Mouse (Mus musculus) limb, embryonic 11.5 days (tissue): Measurements from ENCODE around the gene Mllt3. TPM values are rescaled to one million over a fixed set of nuclear protein-coding genes. Genes with fewer than 3 reads are reported as not detected.

Experiments used
- ATAC-seq: fragments of 200-750 bp; cut with Nextera tagmentation; 2 replicates; pipeline ENCODE4 v1.8.0; 2017; ENCODE audit warnings: low read depth; ENCODE audit not compliant: insufficient number of reproducible peaks, low FRiP score, low TSS enrichment
- DNase-seq: peaks from one replicate; pipeline ENCODE4 v3.0.0-alpha.2; 2015; ENCODE audit warnings: low spot score
- H3K27ac ChIP-seq: fragments of 300-500 bp; sonication (generic); replicated peaks from 2 replicates; pipeline ENCODE4 v1.5.1; 2014; ENCODE audit warnings: low read depth, mild to moderate bottlenecking, low read length
- H3K27me3 ChIP-seq: fragments of 300-500 bp; sonication (generic); 2 replicates; pipeline ENCODE4 v1.6.1; 2014; ENCODE audit warnings: mild to moderate bottlenecking, low read length, mixed read lengths; ENCODE audit not compliant: control insufficient read depth, insufficient read depth
- H3K36me3 ChIP-seq: fragments of 300-500 bp; sonication (generic); 2 replicates; pipeline ENCODE4 v1.6.1; 2014; ENCODE audit warnings: mild to moderate bottlenecking, low read length, moderate library complexity, mixed read lengths; ENCODE audit not compliant: control insufficient read depth, insufficient read depth
- H3K4me1 ChIP-seq: fragments of 300-500 bp; sonication (generic); 2 replicates; pipeline ENCODE4 v1.6.1; 2014; ENCODE audit warnings: low read length, mixed read lengths; ENCODE audit not compliant: control insufficient read depth, insufficient read depth
- H3K4me2 ChIP-seq: fragments of 300-500 bp; sonication (generic); 2 replicates; pipeline ENCODE4 v1.6.1; 2014; ENCODE audit warnings: low read depth, mild to moderate bottlenecking, moderate library complexity; ENCODE audit not compliant: severe bottlenecking
- H3K4me3 ChIP-seq: fragments of 300-500 bp; sonication (generic); 2 replicates; pipeline ENCODE4 v1.5.1; 2014; ENCODE audit warnings: low read depth, low read length
- H3K9ac ChIP-seq: fragments of 300-500 bp; sonication (generic); 2 replicates; pipeline ENCODE4 v1.6.1; 2014; ENCODE audit warnings: mild to moderate bottlenecking, low read length
- H3K9me3 ChIP-seq: fragments of 300-500 bp; sonication (generic); 2 replicates; pipeline ENCODE4 v1.6.1; 2016; ENCODE audit warnings: low read length; ENCODE audit not compliant: control insufficient read depth
- WGBS: fragments of 180-500 bp; shearing (Covaris S2); extraction: QIAGEN DNeasy Blood & Tissue Kit; methylation state at CpG from one replicate; pipeline ENCODE4 v1.1.7; 2014; 5-methylcytosine and 5-hydroxymethylcytosine counted together
- polyA plus RNA-seq: library from polyadenylated mRNA; unstranded; fragments of >200 nt; fragmentation: Nextera tagmentation; extraction: Ambion mirVana; gene quantifications from 2 replicates; pipeline ENCODE4 v1.2.1, GENCODE M21; 2014

The Mllt3 gene
- polyA plus RNA-seq, 1 experiment from 2014 or later = 60.0 TPM

DNA sequence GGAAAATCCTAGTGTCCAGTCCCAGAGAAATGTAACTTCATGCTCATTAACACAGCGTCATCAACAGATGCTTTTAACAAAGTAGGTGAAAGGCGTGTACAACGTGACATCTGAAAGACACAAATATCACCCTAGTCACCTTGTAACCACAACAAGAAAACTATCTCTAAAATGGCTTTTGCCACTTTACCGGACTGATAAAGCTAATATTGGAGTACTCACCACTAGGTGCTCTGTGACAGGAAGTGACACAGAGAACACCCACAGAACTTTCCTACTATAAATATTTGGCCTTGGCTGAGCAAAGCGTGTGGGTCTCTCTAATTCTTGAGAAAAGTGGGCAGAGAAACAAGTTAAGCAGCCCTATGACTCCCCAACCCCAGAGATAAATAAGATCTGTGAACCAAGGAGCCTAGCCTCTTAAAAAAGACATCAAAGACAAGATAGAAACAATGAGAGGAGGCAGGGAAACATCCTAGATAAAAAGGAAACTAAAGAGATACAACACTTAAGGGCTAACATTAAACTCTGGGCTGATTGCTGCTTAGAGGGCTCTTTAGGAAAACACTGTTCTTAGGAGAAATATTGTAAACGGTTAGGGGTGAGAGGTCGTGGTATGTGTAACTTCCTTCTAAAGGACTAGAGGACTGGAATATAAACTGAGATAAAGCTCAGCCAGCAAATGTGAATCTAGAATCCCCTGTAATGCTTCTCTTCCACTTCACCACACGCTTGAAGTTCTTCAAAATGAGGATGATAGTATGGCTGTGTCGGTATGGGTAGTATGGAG lies 29.8 kb downstream of the Mllt3 start:
- no peak overlapping the region for H3K4me3 ChIP-seq
- no peak overlapping the region for H3K4me2 ChIP-seq
- ATAC-seq (no peak), DNase-seq (no peak)
- no peak overlapping the region for H3K27ac ChIP-seq
- H3K9ac ChIP-seq = no peak overlapping the region
- H3K4me1 ChIP-seq = no peaks in the 10 kb centered on the region
- H3K27me3 ChIP-seq = no peaks in the 10 kb centered on the region
- H3K36me3 ChIP-seq = no peaks in the 10 kb centered on the region
- WGBS = 81% methylated on average over 9 of the region's 9 CpGs
- no peaks in the 10 kb centered on the region for H3K9me3 ChIP-seq

DNA sequence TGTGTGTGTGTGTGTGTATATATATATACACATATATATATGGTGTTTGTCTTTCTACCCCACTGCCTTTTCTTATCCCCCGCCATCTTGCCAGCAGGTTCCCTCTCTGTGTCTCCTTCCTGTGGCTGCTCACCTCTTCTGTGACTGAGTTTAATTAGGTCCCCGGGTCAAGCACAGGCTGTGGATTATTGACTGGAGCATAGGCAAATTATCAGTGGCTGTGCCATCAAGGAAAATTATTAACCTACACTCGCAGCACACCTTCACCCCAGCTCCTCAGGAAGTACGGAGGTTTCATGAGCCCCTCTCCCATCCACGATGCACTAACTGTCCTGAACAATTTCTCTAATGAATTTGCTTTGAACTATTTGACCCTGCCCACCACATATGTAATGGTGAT lies 41.5 kb downstream of the Mllt3 start:
- no peaks in the 10 kb centered on the region for H3K4me1 ChIP-seq
- H3K9me3 ChIP-seq = no peaks in the 10 kb centered on the region
- H3K9ac ChIP-seq = no peak overlapping the region
- H3K4me2 ChIP-seq = no peak overlapping the region
- 71% methylated on average over 5 of the region's 5 CpGs for WGBS
- DNase-seq (no peak), ATAC-seq (no peak)
- no peak overlapping the region for H3K27ac ChIP-seq
- no peak overlapping the region for H3K4me3 ChIP-seq
- H3K36me3 ChIP-seq = no peaks in the 10 kb centered on the region
- no peaks in the 10 kb centered on the region for H3K27me3 ChIP-seq

DNA sequence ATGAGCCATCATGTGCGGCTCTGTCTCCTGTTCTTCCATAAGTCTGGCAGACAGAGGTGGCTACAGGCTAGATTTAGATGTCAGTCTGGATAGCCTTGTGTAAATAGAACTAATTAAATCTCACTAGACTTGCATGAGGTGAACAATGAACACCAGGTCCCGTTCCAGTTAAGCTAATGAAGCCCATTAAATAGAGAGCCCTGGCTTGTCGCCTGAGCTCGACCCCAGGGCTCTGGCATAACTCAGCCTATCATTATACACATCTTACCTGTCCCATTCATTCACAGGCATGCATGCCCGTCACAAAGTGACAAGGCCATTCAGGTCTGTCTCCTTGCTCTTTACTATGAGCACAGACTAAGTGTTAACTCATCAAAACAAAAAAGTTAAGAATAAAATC lies 42.2 kb downstream of the Mllt3 start:
- Histone ChIP-seq H3K9me3 (no peaks in the 10 kb centered on the region), H3K27me3 (no peaks in the 10 kb centered on the region), H3K36me3 (no peaks in the 10 kb centered on the region), H3K9ac (no peak overlapping the region), H3K4me1 (no peaks in the 10 kb centered on the region), H3K27ac (no peak overlapping the region), H3K4me3 (no peak overlapping the region), H3K4me2 (no peak overlapping the region)
- ATAC-seq (no peak), DNase-seq (no peak)
- WGBS = 53% methylated on average over 5 of the region's 5 CpGs

DNA sequence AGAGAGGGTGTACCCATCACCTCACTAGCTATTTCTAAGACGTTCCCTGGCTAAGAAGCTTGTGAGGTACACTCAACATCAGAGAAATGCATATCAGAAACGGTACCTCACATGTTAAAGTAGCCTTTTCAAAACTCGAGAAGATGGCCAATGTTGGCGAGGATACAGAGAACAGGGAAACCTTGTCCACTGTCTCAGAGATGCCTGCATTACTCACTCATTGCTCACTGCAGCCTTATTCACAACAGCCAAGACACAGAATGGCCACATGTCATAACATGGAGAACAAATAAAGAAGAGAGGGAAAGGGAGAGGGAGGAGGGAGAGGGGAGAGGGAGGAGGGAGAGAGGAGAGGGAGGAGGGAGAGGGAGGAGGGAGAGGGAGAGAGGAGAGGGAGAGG lies 47.9 kb downstream of the Mllt3 start:
- no peak for ATAC-seq
- Histone ChIP-seq H3K4me3 (no peak overlapping the region), H3K9me3 (no peaks in the 10 kb centered on the region), H3K27ac (no peak overlapping the region), H3K27me3 (no peaks in the 10 kb centered on the region), H3K36me3 (no peaks in the 10 kb centered on the region), H3K4me1 (0 out of 2 replicates have a peak, but pooled peaks cover 2% of the 10 kb centered on the region), H3K9ac (no peak overlapping the region), H3K4me2 (no peak overlapping the region)
- DNase-seq = no peak
- 64% methylated on average over 4 of the region's 4 CpGs for WGBS

DNA sequence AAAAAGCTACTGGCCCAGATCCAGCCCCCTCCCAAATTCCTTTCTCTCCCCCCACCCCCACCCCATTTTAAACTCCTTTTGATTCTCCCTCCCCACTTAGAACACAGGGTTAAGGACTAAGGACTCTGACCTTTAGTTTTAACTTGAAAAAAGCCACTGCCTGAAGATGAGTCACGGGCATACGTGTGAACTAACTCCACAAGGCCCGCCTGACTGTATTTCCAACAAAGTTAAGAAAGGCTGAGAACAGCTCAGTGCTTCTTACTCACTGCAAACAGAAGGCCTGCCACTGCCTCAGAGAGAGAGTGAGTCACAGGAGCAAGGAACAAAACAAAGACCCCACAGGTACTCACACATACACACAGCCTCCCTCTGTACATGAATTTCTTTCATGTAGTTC lies 48.6 kb downstream of the Mllt3 start:
- no peaks in the 10 kb centered on the region for H3K9me3 ChIP-seq
- ATAC-seq = no peak
- H3K36me3 ChIP-seq = no peaks in the 10 kb centered on the region
- no peaks in the 10 kb centered on the region for H3K27me3 ChIP-seq
- no peak overlapping the region for H3K4me2 ChIP-seq
- H3K27ac ChIP-seq = no peak overlapping the region
- no peak overlapping the region for H3K4me3 ChIP-seq
- no peak overlapping the region for H3K9ac ChIP-seq
- 28% methylated on average over 3 of the region's 3 CpGs for WGBS
- DNase-seq = no peak
- H3K4me1 ChIP-seq = 0 out of 2 replicates have a peak, but pooled peaks cover 2% of the 10 kb centered on the region

DNA sequence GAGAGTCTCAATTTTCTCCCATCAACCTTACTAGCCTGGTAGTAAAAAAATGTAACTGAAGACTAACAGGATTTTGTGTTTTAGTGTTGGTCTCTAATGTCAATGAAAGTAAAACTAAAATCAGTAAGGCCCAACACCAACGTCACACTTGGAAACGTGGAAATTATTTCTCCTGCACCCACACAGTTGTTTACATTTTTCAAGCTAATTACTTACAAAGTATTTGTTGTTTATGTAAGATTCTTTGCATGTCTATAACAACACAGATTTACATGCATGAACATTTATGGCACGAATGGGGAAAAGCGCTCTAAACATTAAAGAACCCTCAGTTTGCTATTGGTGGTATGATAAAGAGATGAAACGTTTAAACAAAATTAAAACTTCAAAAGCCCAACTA lies 49.1 kb downstream of the Mllt3 start:
- H3K4me1 ChIP-seq = 0 out of 2 replicates have a peak, but pooled peaks cover 2% of the 10 kb centered on the region
- no peak for DNase-seq

DNA sequence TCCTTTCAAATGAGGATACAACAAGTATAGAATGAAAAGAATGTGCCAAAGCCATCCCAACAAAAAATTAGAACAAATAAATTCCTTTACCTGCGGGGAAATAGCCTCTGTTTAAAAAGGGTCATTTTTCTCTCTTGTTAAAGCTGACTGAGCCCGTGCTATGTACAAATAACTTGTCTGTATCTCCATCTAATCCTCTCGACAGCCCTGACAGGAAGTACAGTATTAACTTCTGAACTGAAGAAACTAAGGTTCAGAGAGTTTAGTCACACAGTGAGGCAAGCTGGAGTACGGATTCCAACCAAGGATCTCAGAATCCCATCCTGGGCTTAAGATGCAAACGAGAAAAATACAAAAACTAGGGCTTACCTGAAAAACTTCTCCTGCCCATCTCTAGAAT lies 50.6 kb downstream of the Mllt3 start:
- ATAC-seq = no peak
- Histone ChIP-seq H3K36me3 (no peaks in the 10 kb centered on the region), H3K4me2 (no peak overlapping the region), H3K4me3 (no peak overlapping the region), H3K9ac (no peak overlapping the region), H3K9me3 (no peaks in the 10 kb centered on the region), H3K27me3 (no peaks in the 10 kb centered on the region), H3K27ac (no peak overlapping the region), H3K4me1 (0 out of 2 replicates have a peak, but pooled peaks cover 2% of the 10 kb centered on the region)
- DNase-seq = no peak
- 71% methylated on average over 5 of the region's 5 CpGs for WGBS

More for the DNA sequence above, 49.1 kb downstream of the Mllt3 start:
- Histone ChIP-seq H3K36me3 (no peaks in the 10 kb centered on the region), H3K4me3 (no peak overlapping the region), H3K27ac (no peak overlapping the region), H3K27me3 (no peaks in the 10 kb centered on the region), H3K9ac (no peak overlapping the region), H3K9me3 (no peaks in the 10 kb centered on the region), H3K4me2 (no peak overlapping the region)
- ATAC-seq = no peak
- 78% methylated on average over 5 of the region's 5 CpGs for WGBS

DNA sequence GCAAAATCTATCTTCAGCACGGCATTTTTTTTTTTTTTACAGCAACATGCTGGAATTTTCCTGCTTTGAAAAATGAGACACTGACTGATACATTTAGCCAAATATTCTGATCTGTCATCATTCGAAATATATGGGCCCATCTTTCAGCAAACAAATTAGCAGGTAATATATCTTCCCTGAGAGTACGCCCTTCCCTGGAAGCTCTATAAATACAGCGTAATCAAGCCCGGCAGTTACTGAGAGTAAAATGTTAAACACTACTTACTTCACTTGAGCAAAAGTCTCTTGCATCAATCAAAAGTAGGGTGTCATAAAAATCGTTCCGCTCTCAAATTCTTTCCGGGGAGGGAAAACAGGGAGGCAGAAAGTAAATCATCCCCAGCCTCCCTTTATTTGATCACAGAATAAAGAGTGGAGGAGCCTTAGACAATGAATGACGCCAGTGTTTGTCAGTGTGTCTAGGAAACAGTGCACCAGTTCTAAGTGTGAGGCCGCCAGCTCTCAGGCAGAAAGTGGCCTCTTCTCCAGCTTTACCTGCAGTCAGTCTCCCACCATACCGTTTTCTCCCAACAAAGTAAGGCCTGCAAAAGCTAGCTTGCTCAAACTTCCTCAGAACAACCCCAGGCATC lies 55.2 kb downstream of the Mllt3 start:
- Histone ChIP-seq H3K27ac (no peak overlapping the region), H3K4me3 (no peak overlapping the region), H3K4me1 (no peaks in the 10 kb centered on the region), H3K27me3 (no peaks in the 10 kb centered on the region), H3K9me3 (no peaks in the 10 kb centered on the region), H3K9ac (no peak overlapping the region), H3K4me2 (no peak overlapping the region), H3K36me3 (no peaks in the 10 kb centered on the region)
- ATAC-seq (no peak), DNase-seq (no peak)
- WGBS = 40% methylated on average over 11 of the region's 11 CpGs
